Mouse (Mus musculus): Measurements from ENCODE around the gene Rhog.
"Not testable (repeated sequence)": the region's sequence is repeated elsewhere in the genome, so short reads cannot be mapped to it uniquely, and the experiment has no call there.

DNA sequence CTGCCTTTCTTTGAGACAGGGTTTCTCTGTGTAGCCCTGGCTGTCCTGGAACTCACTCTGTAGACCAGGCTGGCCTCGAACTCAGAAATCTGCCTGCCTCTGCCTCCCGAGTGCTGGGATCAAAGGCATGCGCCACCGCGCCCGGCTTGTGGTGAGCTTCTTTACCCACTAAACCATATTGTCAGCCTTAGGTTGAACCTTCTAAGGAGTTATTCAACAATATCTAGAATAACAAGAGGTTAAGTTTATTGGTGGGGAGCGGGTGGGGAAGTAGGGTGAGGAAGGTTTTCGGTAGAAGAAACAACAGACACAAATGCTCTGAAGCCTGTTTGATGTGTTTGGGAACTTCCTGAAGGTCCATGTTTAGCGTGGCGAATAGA is 10.2 kb upstream of the Rhog start:
- not testable (repeated sequence) for TF ChIP-seq POLR2A, CTCF (IDR thresholded peaks at IDR 0.05; ENCODE audit: extremely low read depth, insufficient read depth, low read length)
